Mouse (Mus musculus) v-Abl transformed pro-B cells (cell line): Measurements from ENCODE around the gene Mageh1.
"Not testable (repeated sequence)": the region's sequence is repeated elsewhere in the genome, so short reads cannot be mapped to it uniquely, and the experiment has no call there.

Source experiments
- in situ Hi-C, 2 experiments: fragments of 400-800 bp; cut with MboI; formaldehyde crosslinking; loops; one replicate each; pipeline ENCODE4 v1.15.1; 2025; ENCODE audit not compliant: unreplicated experiment in 2 of 2

Mageh1 gene

GRCm38 (mm10) chrX:153037087-153037971 lies at the start of gene Mageh1:
Gene Mageh1, minus strand, starts transcription at chrX:153037575.
- in situ Hi-C loops, result no loop called here

- in situ Hi-C loops, result not testable (repeated sequence)
Observed at GRCm38 (mm10) chrX:153037972-153038744, 783 bp upstream of the Mageh1 start.

GRCm38 (mm10) chrX:153031547-153031946 lies 5.8 kb downstream of the Mageh1 start:
- in situ Hi-C loops, result not testable (repeated sequence)

DNA sequence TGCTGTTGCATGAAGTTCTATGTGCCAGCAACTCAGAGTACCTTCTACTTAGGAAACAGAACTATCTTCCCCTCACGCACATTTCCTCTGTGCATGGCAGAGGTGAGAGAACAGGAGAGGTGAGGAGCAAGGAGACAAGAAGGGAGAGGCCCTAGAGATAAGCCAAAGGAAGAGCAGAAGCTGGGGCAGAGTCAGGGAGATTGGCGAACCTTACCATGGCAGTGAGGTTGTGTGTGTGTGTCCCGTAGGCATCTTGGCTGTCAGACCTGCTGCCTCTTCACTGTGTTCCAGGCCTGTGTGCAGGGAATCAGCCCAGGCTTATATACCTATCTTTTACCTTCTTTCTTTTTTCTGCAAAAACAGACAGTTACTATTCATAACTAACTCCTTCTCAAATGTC lies 11.7 kb downstream of the Mageh1 start:
- in situ Hi-C loops, result not testable (repeated sequence)

DNA sequence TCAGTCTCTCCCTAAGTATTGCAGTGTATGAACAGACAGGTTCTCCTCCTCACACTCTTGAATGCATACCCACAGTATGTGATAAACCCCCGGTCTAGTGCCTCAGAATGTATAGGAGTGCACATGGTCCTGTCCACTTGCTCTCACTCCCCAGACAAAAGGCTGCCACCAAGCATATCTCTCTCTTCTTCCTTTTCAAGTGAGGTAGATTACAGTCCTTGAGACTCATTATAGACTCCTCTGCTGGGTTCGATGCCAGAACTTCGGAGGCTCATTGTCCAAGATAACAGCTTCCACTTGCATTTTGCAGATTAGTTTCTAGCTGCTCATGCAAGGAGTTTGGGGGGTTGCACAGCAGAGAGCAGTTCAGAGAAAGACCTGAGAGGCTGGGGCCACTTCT lies 12.1 kb downstream of the Mageh1 start:
- in situ Hi-C loops, result not testable (repeated sequence)

- in situ Hi-C loops, result loop anchor here in 1 of 2 experiments (10.0 kb wide), 1 partner anchor 147 kb away; no protein-coding TSS in a partner anchor
Observed at GRCm38 (mm10) chrX:153007685-153008047, 29.7 kb downstream of the Mageh1 start.

DNA sequence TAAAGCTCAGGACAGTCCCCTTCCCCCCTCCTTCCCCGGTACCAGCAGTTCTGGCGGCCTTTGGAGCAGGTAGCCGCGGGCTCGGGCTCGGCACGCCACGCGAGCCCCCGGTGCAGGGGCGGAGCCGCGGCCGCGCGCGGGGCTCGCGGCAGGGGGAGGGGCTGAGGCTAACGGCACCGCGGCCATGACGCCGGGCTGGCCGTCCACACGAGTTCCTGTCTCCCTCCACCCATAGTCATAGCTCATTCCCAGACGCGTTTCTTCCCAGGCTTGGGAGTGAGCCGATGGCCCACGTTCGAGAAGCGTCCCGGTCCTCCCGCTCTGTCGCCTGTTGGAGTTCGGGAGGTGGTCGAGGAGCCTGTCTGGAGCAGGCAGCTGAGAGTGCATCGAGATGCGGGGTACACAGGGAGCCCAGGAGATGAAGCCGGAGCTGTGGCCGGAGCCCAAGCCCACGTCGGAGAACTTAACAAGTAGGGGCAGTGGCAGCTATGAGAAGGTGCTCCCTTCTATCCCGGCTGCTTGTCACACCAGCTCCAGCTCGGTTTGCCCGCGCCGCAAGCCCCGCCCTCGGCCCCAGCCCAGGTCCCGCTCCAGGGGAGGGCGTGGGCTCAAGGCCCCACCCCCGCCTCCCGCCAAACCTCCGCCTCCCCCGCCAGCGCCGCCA lies 30.2 kb downstream of the Mageh1 start:
- in situ Hi-C loops, result loop anchor here in 1 of 2 experiments (10.0 kb wide), 1 partner anchor 148 kb away; no protein-coding TSS in a partner anchor

DNA sequence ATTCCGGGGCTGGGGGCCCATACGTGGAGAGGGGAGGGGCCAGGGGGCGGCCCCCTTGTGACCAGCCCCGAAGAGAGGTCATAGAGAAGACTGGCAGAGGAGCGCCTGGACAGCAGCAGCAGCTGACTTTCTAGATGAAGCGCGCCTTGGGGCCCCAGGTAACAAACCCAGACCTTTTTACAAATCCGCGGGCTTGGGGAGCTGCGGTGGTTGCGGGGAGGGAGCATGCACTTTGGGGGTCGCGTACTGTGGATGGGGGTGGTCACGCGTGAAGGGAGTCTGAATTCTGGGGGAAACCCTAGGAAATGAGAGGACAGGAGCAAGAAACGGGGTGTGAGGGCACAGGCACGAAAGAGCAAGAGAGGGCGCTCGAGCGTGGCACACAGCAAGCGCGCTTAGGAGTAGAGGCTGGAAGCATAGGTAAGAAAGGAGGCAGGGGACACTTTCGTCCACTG lies 31.0 kb downstream of the Mageh1 start, which contains the start of gene Usp51:
Gene Usp51, plus strand, starts transcription at position 83 of the 455 bp plus-strand sequence.
- in situ Hi-C loops, result loop anchor here in 1 of 2 experiments (10.0 kb wide), 1 partner anchor 148 kb away; no protein-coding TSS in a partner anchor

- in situ Hi-C loops, result not testable (repeated sequence)
Observed at GRCm38 (mm10) chrX:152996105-152996504, 41.3 kb downstream of the Mageh1 start.

DNA sequence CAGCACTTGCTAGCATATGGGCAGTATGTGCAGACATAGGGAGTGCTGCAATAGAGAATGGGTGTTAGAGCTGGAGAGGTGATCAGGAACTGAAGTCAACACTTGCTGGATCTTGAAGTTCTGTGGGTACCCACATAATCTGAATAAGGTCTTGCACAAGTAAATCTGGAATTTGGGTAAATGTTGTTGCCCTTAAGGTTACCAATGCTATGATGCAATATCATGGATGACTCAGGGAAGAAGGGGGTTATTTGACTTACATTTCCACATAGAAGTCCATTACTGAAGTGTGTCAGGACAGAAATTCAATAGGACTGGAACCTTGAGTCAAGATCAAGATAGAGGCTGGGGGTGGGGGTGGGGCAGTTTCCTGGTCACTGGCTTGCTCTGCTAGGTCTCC lies 47.5 kb downstream of the Mageh1 start:
- in situ Hi-C loops, result loop anchor here in 1 of 2 experiments (10.0 kb wide), 1 partner anchor 185 kb away; no protein-coding TSS in a partner anchor
